Mouse (Mus musculus) forebrain, embryonic 13.5 days (tissue): Measurements from ENCODE around the gene Shank2. TPM values are rescaled to one million over a fixed set of nuclear protein-coding genes. Genes with fewer than 3 reads are reported as not detected.

ENCODE experiments used
- ATAC-seq: fragments of 200-750 bp; cut with Nextera tagmentation; 2 replicates; pipeline ENCODE4 v1.8.0; 2017
- H3K27ac ChIP-seq: fragments of 300-500 bp; sonication (generic); 2 replicates; pipeline ENCODE4 v1.5.1; 2015; ENCODE audit warnings: inconsistent platforms, mild to moderate bottlenecking, moderate library complexity
- H3K27me3 ChIP-seq: fragments of 300-500 bp; sonication (generic); 2 replicates; pipeline ENCODE4 v1.6.1; 2015; ENCODE audit warnings: mild to moderate bottlenecking, inconsistent platforms
- H3K36me3 ChIP-seq: fragments of 300-500 bp; sonication (generic); 2 replicates; pipeline ENCODE4 v1.6.1; 2015; ENCODE audit warnings: mild to moderate bottlenecking, inconsistent platforms; ENCODE audit not compliant: poor library complexity, severe bottlenecking
- H3K4me1 ChIP-seq: fragments of 300-500 bp; sonication (generic); 2 replicates; pipeline ENCODE4 v1.6.1; 2015; ENCODE audit warnings: inconsistent platforms
- H3K4me2 ChIP-seq: fragments of 300-500 bp; sonication (generic); 2 replicates; pipeline ENCODE4 v1.6.1; 2015; ENCODE audit warnings: inconsistent platforms, mild to moderate bottlenecking, moderate library complexity
- H3K4me3 ChIP-seq: fragments of 300-500 bp; sonication (generic); 2 replicates; pipeline ENCODE4 v1.5.1; 2015; ENCODE audit warnings: mild to moderate bottlenecking, inconsistent platforms
- H3K9ac ChIP-seq: fragments of 300-500 bp; sonication (generic); 2 replicates; pipeline ENCODE4 v1.6.1; 2015; ENCODE audit warnings: mild to moderate bottlenecking, inconsistent platforms
- H3K9me3 ChIP-seq: fragments of 300-500 bp; sonication (generic); replicated peaks from 2 replicates; pipeline ENCODE4 v1.6.1; 2016; ENCODE audit warnings: inconsistent platforms
- WGBS: fragments of 180-500 bp; shearing (Covaris S2); methylation state at CpG from one replicate; pipeline ENCODE4 v1.1.7; 2015; 5-methylcytosine and 5-hydroxymethylcytosine counted together
- polyA plus RNA-seq: library from polyadenylated mRNA; unstranded; fragments of >200 nt; fragmentation: Nextera tagmentation; extraction: Ambion mirVana; gene quantifications from 2 replicates; pipeline ENCODE4 v1.2.1, GENCODE M21; 2015

The Shank2 gene
- polyA plus RNA-seq, 1 experiment from 2014 or later = 4.1 TPM

GRCm38 (mm10) chr7:144207849-144208248 is 206.1 kb downstream of the Shank2 start:
- no peaks in the 10 kb centered on the region for H3K4me1 ChIP-seq
- H3K9me3 ChIP-seq = no peaks in the 10 kb centered on the region
- WGBS = 17% methylated on average over 7 of the region's 7 CpGs
- H3K4me3 ChIP-seq = no peak overlapping the region
- H3K9ac ChIP-seq = no peak overlapping the region
- H3K27ac ChIP-seq = no peak overlapping the region
- H3K36me3 ChIP-seq = no peaks in the 10 kb centered on the region
- ATAC-seq = no peak
- 0 out of 2 replicates have a peak, but pooled peaks cover 2% of the 10 kb centered on the region for H3K27me3 ChIP-seq
- H3K4me2 ChIP-seq = no peak overlapping the region

- no peak overlapping the region for H3K27ac ChIP-seq
- H3K4me1 ChIP-seq = no peaks in the 10 kb centered on the region
- H3K9ac ChIP-seq = no peak overlapping the region
- H3K27me3 ChIP-seq = 0 out of 2 replicates have a peak, but pooled peaks cover 2% of the 10 kb centered on the region
- H3K9me3 ChIP-seq = no peaks in the 10 kb centered on the region
- no peak overlapping the region for H3K4me2 ChIP-seq
- H3K4me3 ChIP-seq = no peak overlapping the region
- 50% methylated on average over 1 of the region's 1 CpGs for WGBS
- no peak for ATAC-seq
- H3K36me3 ChIP-seq = no peaks in the 10 kb centered on the region
Measured at GRCm38 (mm10) chr7:144208628-144209027, 206.9 kb downstream of the Shank2 start.

- Histone ChIP-seq H3K9me3 (no peaks in the 10 kb centered on the region), H3K4me2 (no peak overlapping the region), H3K4me1 (no peaks in the 10 kb centered on the region), H3K4me3 (no peak overlapping the region), H3K27me3 (0 out of 2 replicates have a peak, but pooled peaks cover 2% of the 10 kb centered on the region), H3K27ac (no peak overlapping the region), H3K9ac (no peak overlapping the region), H3K36me3 (no peaks in the 10 kb centered on the region)
- WGBS = 87% methylated on average over 9 of the region's 9 CpGs
- ATAC-seq = no peak
Measured at GRCm38 (mm10) chr7:144210526-144210925, 208.8 kb downstream of the Shank2 start.

GRCm38 (mm10) chr7:144212694-144213093 is 211.0 kb downstream of the Shank2 start:
- Histone ChIP-seq H3K9me3 (no peaks in the 10 kb centered on the region), H3K27me3 (0 out of 2 replicates have a peak, but pooled peaks cover 2% of the 10 kb centered on the region), H3K4me3 (no peak overlapping the region), H3K36me3 (no peaks in the 10 kb centered on the region), H3K4me1 (no peaks in the 10 kb centered on the region), H3K27ac (no peak overlapping the region), H3K4me2 (no peak overlapping the region), H3K9ac (no peak overlapping the region)
- ATAC-seq = no peak

GRCm38 (mm10) chr7:144217192-144217591 is 215.5 kb downstream of the Shank2 start:
- Histone ChIP-seq H3K27ac (no peak overlapping the region), H3K4me2 (no peak overlapping the region), H3K9ac (no peak overlapping the region), H3K4me1 (no peaks in the 10 kb centered on the region), H3K27me3 (no peaks in the 10 kb centered on the region), H3K4me3 (no peak overlapping the region), H3K9me3 (no peaks in the 10 kb centered on the region), H3K36me3 (no peaks in the 10 kb centered on the region)
- 2% methylated on average over 3 of the region's 3 CpGs for WGBS
- ATAC-seq = 0 out of 2 replicates have a peak, but pooled peaks have one; percentile 57

- H3K4me3 ChIP-seq = no peak overlapping the region
- no peak for ATAC-seq
- H3K36me3 ChIP-seq = no peaks in the 10 kb centered on the region
- no peak overlapping the region for H3K9ac ChIP-seq
- no peaks in the 10 kb centered on the region for H3K27me3 ChIP-seq
- no peak overlapping the region for H3K27ac ChIP-seq
- 89% methylated on average over 5 of the region's 5 CpGs for WGBS
- no peaks in the 10 kb centered on the region for H3K9me3 ChIP-seq
- H3K4me2 ChIP-seq = no peak overlapping the region
- H3K4me1 ChIP-seq = peaks cover 26% of the 10 kb centered on the region
Measured at GRCm38 (mm10) chr7:144228683-144229082, 227.0 kb downstream of the Shank2 start.

- no peak for ATAC-seq
- Histone ChIP-seq H3K4me2 (no peak overlapping the region), H3K36me3 (no peaks in the 10 kb centered on the region), H3K9me3 (no peaks in the 10 kb centered on the region), H3K27ac (no peak overlapping the region), H3K4me1 (peaks cover 28% of the 10 kb centered on the region), H3K9ac (no peak overlapping the region), H3K27me3 (no peaks in the 10 kb centered on the region), H3K4me3 (no peak overlapping the region)
- 46% methylated on average over 1 of the region's 1 CpGs for WGBS
Measured at GRCm38 (mm10) chr7:144229421-144229820, 227.7 kb downstream of the Shank2 start.

GRCm38 (mm10) chr7:144232132-144232706 is 230.5 kb downstream of the Shank2 start:
- no peaks in the 10 kb centered on the region for H3K36me3 ChIP-seq
- no peaks in the 10 kb centered on the region for H3K27me3 ChIP-seq
- H3K9ac ChIP-seq = no peak overlapping the region
- peak; percentile 73 for ATAC-seq
- H3K9me3 ChIP-seq = no peaks in the 10 kb centered on the region
- peak overlapping the region; percentile 55 for H3K27ac ChIP-seq
- WGBS = 28% methylated on average over 5 of the region's 5 CpGs
- H3K4me2 ChIP-seq = no peak overlapping the region
- peaks cover 35% of the 10 kb centered on the region for H3K4me1 ChIP-seq
- no peak overlapping the region for H3K4me3 ChIP-seq

GRCm38 (mm10) chr7:144233479-144233878 is 231.8 kb downstream of the Shank2 start:
- Histone ChIP-seq H3K4me1 (peaks cover 47% of the 10 kb centered on the region), H3K9me3 (no peaks in the 10 kb centered on the region), H3K27ac (no peak overlapping the region), H3K4me3 (no peak overlapping the region), H3K27me3 (no peaks in the 10 kb centered on the region), H3K4me2 (no peak overlapping the region), H3K36me3 (no peaks in the 10 kb centered on the region), H3K9ac (no peak overlapping the region)
- no peak for ATAC-seq
- WGBS = 90% methylated on average over 8 of the region's 8 CpGs

- Histone ChIP-seq H3K9ac (no peak overlapping the region), H3K4me2 (no peak overlapping the region), H3K9me3 (no peaks in the 10 kb centered on the region), H3K36me3 (no peaks in the 10 kb centered on the region), H3K4me1 (peaks cover 56% of the 10 kb centered on the region), H3K4me3 (no peak overlapping the region), H3K27ac (no peak overlapping the region), H3K27me3 (no peaks in the 10 kb centered on the region)
- 59% methylated on average over 5 of the region's 5 CpGs for WGBS
- no peak for ATAC-seq
Measured at GRCm38 (mm10) chr7:144234783-144235182, 233.1 kb downstream of the Shank2 start.

GRCm38 (mm10) chr7:144235523-144235922 is 233.8 kb downstream of the Shank2 start:
- H3K9me3 ChIP-seq = no peaks in the 10 kb centered on the region
- WGBS = 83% methylated on average over 4 of the region's 4 CpGs
- peaks cover 63% of the 10 kb centered on the region for H3K4me1 ChIP-seq

GRCm38 (mm10) chr7:144236802-144237201 is 235.1 kb downstream of the Shank2 start:
- Histone ChIP-seq H3K9ac (no peak overlapping the region), H3K4me3 (no peak overlapping the region), H3K36me3 (no peaks in the 10 kb centered on the region), H3K9me3 (no peaks in the 10 kb centered on the region), H3K4me2 (no peak overlapping the region), H3K27ac (no peak overlapping the region), H3K4me1 (peaks cover 63% of the 10 kb centered on the region), H3K27me3 (no peaks in the 10 kb centered on the region)
- 84% methylated on average over 13 of the region's 13 CpGs for WGBS
- no peak for ATAC-seq

More at GRCm38 (mm10) chr7:144235523-144235922, 233.8 kb downstream of the Shank2 start:
- H3K9ac ChIP-seq = no peak overlapping the region
- H3K27me3 ChIP-seq = no peaks in the 10 kb centered on the region
- H3K4me2 ChIP-seq = no peak overlapping the region
- no peak for ATAC-seq
- no peak overlapping the region for H3K27ac ChIP-seq
- no peaks in the 10 kb centered on the region for H3K36me3 ChIP-seq
- H3K4me3 ChIP-seq = no peak overlapping the region

- Histone ChIP-seq H3K9me3 (no peaks in the 10 kb centered on the region), H3K36me3 (no peaks in the 10 kb centered on the region), H3K9ac (0 out of 2 replicates have a peak overlapping the region, but pooled peaks have one; percentile 66), H3K4me3 (peak overlapping the region; percentile 39), H3K27me3 (no peaks in the 10 kb centered on the region), H3K4me1 (peaks cover 61% of the 10 kb centered on the region), H3K4me2 (peak overlapping the region; percentile 63), H3K27ac (peak overlapping the region; percentile 60)
- peak; percentile 70 for ATAC-seq
- WGBS = 19% methylated on average over 12 of the region's 12 CpGs
Measured at GRCm38 (mm10) chr7:144238409-144238808, 236.7 kb downstream of the Shank2 start.
